Mouse (Mus musculus) retina, embryonic 14.5 days (tissue): Measurements from ENCODE around the gene Dgkg.
A peak's percentile ranks its signal among the peaks of the same experiment; 100 is the strongest.

Experiments used
- DNase-seq: peaks from one replicate; pipeline ENCODE4 v3.0.0-alpha.2; 2015; ENCODE audit warnings: low spot score

Gene Dgkg

DNA sequence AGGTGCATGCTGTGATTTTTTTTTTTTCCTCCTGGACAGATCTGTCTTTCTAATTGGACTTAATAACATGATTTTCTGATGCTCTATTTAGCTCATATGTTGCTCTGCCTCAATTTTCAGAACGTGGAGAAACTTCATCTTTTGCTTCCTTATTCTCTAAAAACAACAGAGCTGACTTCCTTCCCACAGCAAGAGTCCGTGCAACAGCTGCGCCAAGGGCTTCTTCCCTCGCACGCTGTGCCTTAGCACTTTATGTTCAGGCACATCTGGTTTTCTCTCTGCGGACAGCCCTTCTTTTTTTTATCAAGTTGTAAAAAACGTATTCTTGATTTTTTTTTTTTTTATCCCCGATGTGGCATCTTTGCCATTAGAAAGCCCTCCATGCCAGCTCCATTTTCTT lies 111.2 kb downstream of the Dgkg start:
- DNase-seq, result no peak

DNA sequence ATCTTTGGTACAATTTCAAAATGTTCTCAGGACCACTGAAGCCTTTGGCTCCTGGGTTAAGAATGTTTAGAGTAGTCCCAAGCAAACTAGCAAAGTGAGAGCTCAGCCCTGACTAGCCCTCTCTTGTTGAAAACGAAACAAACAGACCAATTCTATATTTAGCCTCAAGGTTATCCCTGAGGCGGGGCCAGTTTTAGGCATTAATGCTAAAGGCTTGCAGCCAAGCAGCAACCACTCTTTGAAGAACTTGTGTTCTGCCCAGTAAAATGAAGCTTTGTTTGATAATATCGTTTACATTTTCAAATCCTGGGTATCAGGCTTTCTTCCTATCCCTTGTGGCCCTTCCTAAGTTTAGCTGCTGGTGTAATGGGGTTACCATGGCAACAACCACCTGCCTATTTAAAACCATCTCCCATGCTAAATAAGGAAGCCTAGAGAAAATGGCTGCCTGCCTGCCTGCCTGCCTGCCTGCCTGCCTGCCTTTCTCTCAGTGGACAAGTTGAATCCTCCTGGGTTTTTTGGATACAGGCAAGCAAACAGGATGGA lies 111.9 kb downstream of the Dgkg start:
- DNase-seq, result peak; percentile 50

DNA sequence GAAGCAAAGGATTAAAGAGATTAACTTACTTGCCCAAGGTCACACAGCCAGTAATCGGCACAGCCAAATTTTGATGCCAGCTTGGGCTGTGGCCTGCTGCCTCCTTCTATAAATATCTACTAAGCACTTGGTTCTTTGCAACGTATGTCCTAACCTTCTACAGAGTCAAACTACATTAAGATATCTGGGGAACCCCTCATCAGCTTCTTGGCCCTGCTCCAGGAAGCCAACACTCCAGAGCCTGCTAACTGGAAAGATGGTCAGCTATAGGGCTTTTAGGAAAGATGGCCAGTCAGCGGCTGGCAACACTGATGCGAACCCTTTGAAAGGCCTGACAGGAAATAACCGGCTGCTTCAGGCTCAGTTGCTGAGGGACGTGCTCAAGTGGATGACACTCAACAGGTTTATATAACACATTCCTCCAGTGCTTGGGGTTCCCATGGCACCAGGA lies 114.3 kb downstream of the Dgkg start:
- no peak for DNase-seq

DNA sequence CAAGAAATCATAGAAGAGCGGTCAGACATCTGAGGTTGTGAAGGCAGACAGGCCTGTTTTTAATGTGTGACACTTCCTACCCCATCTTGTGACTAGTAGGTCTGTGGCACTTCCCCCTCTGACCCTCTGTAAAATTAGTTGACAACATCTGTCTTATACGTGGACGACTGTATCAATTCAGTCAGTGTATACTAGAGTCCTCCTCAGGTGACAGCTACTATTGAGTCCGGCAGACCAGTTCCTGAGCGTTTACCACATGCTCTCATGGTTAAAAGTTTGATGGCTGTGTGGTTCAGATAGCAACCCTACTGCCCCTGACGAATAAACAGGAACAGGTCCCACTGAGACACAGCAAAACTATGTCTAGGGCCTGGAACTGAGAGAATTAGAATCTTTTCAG lies 117.7 kb downstream of the Dgkg start:
- no peak for DNase-seq

DNA sequence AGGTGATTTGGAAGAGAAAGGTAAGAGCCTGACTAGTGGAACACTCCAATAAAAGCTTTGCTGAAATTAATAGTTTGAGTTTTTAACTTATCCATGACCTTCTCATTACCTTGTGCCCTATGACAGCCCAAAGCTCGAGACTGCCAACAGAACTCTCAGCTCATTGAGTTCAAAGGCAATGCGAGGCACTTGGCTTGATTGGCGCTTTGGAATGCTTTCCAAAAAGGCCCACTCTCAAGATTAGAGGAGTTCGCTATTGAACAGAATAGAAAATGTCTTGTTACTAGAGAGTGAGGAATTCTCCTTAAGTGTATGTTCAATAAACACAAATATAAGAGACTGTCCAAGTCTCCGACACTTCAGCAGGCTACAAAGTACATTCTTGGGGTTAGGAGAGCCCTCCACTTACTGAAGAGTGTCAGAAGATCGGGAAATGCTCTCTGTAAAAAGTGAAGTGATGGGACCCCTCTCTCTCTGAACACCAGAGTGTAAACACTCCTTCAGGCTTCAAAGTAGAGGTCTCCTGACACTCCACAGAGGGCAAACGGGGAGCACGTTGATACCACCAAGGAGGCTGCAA lies 120.3 kb downstream of the Dgkg start:
- DNase-seq, result no peak

DNA sequence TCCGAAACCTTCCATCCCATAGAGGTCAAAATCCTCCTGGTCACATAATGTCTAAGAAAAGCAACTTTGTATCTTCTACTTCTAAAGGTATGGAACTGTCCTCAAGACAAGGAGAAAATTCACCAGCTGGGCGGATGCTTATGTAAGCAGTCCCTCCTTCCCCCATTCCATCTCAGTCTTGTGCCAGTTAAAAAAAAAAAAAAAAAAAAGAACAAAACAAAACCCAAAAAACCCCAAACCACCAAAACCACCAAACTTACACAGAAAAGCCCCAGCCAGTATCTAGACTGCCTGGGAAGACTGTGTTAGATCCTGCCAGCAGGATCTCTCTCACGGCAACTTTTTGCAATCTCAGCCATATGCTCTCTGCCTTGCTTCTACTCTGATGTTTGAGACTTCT lies 123.9 kb downstream of the Dgkg start:
- DNase-seq, result no peak

DNA sequence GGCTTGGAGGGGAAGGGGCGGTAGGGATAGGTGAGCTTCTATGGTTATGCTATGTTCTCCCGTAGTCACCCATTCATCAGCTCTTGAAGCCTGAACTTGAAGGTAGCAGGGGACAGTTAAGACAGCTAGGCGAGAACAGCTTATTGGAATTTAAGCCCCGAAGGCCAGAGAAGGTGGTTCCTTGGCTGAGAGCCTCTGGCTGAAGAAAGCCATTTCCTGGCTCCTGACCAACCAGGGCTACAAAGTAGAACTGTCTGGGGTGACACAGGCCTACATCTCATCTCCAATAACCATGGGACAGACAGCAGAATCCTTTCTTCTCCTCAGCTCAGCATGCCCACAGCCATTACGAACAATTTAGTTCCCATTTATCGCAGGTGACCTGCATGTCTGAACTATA lies 125.2 kb downstream of the Dgkg start:
- no peak for DNase-seq

DNA sequence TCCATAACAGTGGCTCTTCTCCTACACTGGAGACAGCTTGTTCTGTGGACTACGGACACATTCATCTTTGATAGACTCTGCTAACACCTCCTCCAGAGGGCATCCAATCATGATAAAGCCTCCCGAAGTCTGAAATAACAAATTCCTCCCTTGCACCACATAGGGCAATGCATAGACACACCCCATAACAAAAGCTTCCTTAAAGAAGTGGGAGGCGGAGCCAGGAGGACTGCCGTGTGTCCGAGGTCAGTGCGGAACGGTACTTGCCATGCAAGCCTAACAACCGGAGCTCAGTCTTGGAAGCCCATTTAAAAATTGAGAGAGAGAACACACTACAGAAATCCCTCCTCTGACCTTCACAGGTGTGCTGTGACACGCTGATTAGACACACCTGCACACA lies 126.0 kb downstream of the Dgkg start:
- no peak for DNase-seq

DNA sequence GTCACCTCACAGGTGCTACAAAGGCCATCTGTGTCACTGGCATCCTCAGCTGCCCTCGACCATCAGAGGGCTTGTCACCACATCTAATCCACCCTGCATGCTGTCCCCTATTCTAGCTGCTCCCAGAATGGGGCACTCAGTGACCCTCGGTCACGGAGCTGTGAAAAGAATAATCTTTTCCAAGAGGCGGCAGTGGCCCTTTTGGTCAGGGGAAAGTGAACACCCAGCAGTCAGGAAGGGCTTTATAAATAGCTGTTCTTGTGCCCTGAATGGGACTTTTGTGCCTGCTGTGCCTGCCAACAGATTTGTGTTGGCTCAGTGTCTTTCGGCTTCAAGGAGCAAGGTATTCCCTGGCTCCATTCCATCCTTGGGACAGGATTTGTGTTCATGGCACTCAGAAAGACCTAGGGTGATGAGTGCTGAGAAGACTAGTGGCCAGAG lies 129.5 kb downstream of the Dgkg start:
- no peak for DNase-seq

DNA sequence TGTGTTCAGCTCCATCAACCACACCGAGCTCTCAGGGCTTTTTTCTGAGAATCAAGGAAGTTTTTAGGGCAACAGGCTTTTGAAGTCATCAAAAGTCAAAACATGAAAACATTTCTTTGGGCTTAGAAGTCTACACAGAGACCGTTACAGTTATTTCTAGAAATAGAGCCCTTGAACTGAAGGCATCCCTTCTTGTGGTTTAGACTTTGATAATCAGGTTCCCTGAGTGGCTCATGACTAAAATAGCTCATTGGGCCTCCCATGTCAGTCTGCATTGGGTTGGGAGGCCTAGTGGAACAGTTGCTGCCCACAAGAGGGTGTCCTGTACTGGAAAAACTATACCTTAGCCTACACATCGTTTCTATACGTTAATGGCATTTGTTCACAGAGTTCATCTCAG lies 130.6 kb downstream of the Dgkg start:
- no peak for DNase-seq

DNA sequence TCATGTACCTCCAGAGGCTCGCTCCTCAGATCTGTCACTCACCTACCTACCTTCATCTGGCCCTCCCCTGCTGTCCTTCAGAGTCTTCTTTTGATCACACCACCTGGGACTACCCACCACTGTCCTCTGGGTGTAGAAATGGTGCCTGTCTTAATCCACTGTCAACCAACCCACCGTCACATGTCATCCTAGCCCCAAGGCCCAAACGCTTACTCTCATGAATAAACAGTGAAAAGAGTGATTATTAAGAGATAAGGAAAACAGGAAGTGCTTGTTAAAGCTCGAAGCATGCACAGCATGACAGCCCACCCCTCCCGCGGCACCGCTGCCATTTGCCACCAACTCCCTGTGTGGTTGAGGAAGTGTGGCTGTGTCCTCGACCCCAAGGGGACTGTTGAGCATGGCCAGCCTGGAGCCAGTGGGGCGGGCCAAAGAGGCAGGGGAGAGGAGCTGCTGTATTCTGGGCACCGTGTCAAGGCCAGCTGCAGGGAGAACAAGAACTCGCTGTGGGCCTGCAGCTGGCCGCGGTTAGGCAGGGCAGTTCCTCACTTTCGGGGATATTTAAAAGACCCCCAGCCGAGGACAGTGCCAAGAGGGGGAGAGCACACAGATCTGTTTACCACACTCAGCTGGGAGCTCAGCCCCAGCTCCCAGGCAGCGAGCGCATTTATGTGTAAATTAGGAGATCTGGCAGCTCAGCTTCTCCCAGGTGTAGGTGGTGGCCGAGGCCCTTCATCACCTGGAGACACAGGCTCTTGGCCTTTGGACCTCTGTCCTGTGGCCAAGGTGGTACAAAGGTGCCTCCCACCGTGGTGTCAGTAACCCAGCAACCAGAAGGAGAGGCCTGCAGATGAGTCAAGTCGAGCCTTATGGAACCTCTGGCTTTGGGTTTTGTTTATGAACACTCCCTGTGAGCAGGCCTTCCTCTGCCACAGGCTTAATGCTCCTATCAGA lies 139.3 kb downstream of the Dgkg start:
- peak; percentile 16 for DNase-seq

DNA sequence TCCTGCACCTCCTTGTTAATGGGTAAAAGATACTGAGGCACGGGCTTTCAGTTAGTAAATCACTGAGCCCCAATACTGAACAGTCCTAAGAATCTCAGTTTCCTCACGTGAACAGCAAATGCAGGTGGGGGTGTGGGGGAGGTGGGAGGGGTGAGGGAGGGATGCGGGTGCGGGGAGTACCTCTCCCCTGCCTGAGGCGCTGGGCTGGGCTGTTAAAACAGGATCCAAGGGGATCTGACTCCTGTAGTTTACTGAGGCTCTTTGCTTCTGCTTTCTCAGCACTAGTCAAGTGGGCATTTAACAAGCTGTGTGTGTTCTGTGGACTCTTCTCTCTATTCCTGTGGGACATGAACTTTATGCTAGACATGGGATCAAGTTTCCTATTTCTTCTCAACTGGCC lies 141.5 kb downstream of the Dgkg start:
- DNase-seq, result no peak

DNA sequence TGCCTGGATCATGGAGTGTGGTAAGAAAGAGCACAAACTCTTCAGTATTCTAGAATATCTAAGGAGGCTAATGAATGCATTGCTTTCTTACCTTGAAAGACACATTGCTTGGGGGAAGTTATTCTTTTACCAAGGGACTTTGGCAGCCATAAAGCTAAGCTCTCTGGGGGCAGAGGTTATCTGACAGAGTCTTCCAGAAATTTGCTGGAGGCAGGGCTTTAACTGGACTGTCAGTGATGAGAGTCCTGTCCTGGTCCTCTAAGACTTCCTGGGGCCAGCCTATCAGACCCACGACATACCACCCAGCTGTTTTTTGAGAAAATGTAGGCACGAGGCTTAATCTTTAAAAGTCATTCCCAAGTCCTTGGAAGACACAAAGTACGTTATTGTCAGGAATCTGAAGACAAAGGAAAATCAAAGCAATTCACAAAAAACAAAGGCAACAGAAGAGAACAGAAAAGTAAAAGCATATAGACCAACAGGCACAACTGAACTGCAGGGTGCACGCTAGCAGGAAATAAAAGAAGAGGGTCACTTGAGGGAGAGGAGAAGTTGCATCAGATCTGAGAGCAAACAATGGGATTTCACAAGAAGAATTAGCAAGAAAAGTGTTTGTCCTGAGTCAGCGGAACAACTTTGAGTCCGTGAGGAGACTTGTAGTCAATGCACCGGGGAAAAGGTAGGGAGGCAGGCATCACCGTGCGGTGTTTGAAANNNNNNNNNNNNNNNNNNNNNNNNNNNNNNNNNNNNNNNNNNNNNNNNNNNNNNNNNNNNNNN lies 146.0 kb downstream of the Dgkg start:
- DNase-seq, result no peak

DNA sequence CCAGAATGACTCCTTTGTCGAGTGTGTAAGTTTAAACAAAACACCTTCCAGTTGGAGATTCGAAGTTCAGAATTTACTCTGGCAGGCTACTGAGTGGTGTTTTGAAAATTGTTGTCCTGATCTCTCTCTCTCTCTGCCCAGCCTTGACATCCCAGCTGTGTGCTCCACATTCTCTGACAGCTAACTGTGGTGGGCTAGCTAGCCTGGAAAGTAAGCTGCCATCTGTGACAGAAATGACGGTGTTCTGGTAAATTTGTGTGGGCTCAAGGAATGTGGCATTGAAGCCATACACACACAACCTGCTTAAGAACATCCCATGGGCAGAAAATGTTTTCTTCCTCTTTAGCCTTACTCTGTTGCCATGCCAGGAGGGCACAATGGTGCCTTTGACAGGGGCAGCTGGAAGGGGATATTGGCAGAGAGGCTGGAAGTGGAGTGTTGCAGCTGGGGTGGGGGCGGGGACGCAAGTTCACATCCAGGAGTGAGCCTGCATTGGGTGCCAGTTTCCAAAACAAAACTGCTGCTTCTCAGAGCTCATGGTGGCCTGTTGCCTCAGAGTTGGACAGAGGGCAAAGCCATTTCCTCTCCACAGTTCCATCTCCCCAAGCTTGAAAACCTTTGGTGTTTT lies 148.0 kb downstream of the Dgkg start:
- DNase-seq, result no peak

DNA sequence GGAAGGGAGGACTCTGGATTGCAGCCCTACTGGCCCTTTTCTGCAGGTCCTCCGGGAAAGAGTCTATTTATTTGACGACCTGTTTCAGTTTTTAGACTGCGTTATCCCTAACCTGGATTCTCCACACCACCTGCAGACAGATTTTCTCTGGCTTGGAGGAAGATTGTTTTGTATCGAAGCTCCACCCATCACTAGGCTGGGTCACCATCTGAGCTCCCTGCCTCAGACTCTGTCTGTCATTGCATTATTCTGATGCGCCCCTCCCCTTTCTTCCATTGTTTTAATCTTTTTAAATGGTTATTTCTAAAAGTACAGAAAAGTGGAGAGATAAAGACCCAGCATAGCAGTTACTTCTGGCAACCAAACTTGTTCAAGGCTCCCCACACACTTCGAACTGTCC lies 151.4 kb downstream of the Dgkg start:
- DNase-seq, result no peak

DNA sequence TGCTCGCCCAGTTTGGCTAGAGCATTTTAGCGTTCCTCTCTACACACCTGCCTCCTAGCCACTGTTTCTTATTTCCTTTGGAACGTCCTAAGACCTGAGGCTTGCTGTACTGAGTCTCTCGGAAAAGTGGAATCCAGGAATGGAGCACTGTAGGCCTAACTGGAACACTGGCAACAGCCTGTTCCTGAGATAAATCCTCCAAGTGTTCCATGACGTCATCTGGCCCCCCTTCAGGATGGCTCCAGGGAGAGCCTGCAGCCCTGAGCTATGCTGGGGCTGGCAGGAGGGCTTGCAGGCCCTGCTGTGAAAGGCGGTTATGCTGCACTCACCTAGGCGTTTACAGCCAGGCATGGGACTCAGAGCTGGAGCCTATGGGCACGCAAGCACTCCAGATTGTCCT lies 152.2 kb downstream of the Dgkg start:
- peak; percentile 13 for DNase-seq

DNA sequence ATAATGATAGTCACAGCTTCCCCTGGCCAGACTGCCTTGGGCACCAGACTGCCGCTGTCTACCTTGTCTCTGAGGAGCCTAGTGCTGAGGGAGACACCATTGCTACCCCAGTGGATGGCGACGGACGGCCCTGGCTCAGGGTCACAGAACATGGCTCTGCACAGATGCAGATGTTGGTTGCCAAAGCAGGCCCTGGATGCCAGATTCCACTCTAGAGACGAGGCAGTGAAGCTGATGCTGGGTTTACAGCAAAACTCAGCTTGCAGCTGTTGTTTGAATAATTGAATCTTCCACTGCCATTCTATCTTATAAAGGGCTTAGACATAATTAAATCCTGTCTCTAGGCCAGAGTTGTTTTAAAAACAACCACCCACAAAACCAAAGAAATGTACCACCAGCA lies 153.0 kb downstream of the Dgkg start:
- DNase-seq, result no peak

DNA sequence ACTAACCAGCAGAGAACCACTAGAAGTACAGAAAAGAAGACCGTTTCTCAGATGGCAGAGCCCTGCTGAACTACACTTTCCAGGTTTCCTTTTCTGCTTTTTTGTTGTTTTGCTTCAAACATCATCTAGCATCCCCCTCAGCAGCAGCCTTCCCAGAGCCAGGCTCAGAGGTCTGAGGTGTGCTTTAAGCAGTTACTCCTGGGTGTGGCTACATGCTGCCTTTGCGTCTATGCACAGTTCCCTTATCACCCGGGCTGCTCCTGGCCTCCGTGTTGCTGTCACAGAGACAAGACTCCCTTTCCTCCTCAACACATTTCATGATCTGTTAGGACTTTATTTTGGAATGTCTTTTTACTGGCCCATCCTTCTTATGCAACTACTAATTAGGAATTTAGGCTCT lies 153.6 kb downstream of the Dgkg start:
- no peak for DNase-seq

DNA sequence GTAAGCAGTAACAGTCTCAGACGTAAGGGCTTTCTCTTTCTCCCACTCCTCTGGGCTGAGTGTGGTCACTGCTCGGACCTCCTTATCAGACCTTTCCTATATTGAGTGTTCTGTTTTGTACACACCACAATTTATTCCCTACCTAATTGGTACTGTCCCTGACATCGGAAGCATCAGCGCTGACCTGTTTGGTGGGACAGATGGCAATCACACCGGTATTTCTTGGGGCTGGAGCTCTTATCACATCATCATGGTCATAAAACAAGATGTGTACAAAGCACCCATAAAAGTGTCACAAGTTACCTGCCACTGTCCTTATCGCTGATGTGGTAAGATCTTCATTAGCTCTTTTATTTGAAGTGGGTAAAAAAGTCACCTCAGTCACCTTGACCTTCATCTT lies 155.2 kb downstream of the Dgkg start:
- no peak for DNase-seq

DNA sequence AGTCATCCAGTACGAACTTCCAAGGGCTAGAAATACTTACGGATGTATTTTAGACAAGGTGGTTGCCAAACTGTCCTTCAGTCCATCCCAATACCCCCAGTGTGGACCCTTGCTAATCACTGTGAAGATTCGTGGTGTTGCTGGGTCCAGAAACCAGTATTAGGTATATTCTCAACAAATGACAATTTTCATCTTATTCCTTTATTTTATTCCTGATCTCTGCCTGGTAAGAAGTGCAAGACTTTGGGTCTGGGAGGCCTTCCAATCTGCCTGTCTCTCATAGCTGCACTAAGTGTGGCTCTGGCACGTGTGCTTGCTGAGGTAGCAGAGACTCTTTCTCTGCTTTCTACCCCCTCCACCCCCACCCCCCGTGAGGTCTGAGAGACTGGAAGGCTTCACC lies 156.5 kb downstream of the Dgkg start:
- DNase-seq, result no peak

DNA sequence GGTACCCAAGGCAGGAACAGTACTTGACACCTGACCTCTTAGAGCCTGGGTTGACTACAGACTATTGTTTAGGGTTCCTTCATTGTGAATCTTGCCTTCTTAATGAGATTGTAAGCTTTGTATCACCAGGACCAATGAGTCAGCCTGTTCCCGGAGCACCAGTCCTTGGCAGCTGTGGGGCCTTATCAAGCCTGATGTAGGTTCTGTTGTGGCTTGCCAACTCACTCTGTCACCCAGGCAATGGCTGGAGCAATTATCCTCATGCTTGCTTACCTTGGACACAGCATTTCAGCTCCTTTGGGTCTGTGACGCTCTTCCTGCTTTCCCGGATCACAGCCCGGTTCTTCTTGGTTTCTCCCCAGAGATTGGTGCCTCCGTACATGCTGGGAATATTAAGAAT lies 157.1 kb downstream of the Dgkg start:
- no peak for DNase-seq

DNA sequence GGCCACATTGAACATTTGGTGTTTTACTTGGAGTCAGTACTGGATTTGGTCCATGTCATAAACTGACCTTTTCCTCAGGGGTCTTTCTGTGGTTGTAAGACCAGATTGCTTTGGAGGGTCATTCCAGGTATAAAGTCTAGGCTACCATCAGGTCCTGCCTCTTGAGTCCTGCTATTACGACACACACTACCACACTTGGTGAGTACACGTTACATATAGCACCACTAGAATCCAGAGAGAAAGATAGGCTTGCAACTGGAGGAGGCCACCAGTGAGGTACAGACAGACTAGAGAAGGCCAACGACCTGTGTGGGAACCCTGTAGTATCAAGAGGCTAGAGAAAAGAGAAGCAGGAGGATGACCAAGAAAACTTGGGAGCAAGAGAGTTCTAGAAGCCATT lies 157.6 kb downstream of the Dgkg start:
- no peak for DNase-seq
